Mouse (Mus musculus): ENCODE data around the gene Ptger1. TPM values are rescaled to one million over a fixed set of nuclear protein-coding genes. Genes with fewer than 3 reads are reported as not detected.

Ptger1 gene
- polyA plus RNA-seq, 1 experiment: 2.9 TPM

DNA sequence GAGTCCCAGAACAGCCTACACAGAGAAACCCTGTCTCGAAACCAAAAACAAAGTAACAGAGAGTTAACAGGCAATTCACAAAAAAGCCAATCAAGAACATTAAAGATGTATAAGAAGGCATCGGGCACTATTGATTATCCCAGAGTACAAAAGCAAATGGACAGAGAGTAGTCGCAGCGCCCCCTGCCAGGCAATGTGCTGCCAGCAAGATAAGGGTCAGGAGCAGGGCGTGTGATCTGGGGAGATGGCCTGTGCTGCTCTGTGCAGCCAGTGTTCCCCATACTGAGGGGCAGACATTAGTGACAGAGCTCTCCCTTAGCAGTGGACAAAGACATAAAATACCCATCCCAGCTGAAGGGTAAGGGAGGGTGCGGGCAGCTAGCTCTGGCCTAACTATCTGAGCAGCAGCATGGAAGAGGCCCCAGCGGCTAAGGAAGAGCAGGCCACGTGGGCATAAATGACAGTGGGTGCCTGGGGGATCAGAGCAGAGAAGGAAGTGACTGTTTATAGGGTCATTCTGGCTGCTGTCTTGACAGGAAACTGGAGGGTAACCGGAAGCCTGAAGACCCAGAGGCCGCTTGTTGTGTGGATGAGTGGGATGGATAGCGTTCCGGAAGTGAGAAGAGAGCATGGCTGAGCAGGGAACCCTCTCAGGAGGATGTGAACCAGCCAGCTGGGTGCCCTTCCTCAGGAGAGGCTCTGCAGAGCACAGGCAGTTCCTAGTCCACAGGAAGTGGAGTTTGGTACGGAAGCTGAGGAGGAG, 9.8 kb upstream of the Ptger1 start:
- peaks cover 15% of the 10 kb centered on the region for H3K4me1 ChIP-seq (ENCODE audit: control insufficient read depth, insufficient read depth, insufficient read length, low read length)
- TF ChIP-seq POLR2A (IDR thresholded peaks at IDR 0.05; ENCODE audit: low read depth, low read length) (no peak), CTCF (IDR thresholded peaks at IDR 0.05; ENCODE audit: extremely low read depth, insufficient read length, insufficient replicate concordance, low read depth, low read length) (no peak)
- no peaks in the 10 kb centered on the region for H3K36me3 ChIP-seq (ENCODE audit: control insufficient read depth, insufficient read depth, low read length)
- no peak overlapping the region for H3K27ac ChIP-seq (ENCODE audit: insufficient read depth, low read depth, low read length)
- no peaks in the 10 kb centered on the region for H3K27me3 ChIP-seq (ENCODE audit: control insufficient read depth, insufficient read depth, low read length)
- no peak overlapping the region for H3K4me3 ChIP-seq (ENCODE audit: low read depth, low read length)
- WGBS: 85% methylated on average over 13 of the region's 13 CpGs

DNA sequence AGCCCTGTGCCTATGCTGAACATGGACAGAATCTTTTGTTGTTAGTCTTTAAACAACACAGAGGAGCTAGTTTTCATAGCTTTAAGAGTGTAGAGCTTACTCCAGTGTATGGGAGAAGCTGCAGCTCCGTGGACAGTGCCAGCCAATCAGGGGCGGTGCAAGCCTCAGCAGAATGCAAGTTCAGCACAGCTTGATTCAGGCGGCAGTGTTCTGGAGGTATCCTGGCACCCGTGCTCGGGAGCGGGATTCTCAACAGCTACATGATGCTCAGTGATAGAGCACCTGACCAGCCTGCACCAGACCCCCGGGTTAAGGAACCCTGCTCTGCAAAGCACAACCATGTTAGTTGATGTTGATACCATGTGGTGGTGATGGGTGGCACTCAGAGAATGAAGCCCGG, 5.9 kb upstream of the Ptger1 start:
- TF ChIP-seq CTCF (IDR thresholded peaks at IDR 0.05; ENCODE audit: extremely low read depth, insufficient read length, insufficient replicate concordance, low read depth, low read length) (no peak), POLR2A (IDR thresholded peaks at IDR 0.05; ENCODE audit: low read depth, low read length) (no peak)
- Histone ChIP-seq H3K27ac (ENCODE audit: insufficient read depth, low read depth, low read length) (no peak overlapping the region), H3K4me3 (ENCODE audit: low read depth, low read length) (no peak overlapping the region), H3K27me3 (ENCODE audit: control insufficient read depth, insufficient read depth, low read length) (no peaks in the 10 kb centered on the region), H3K4me1 (ENCODE audit: control insufficient read depth, insufficient read depth, insufficient read length, low read length) (peaks cover 13% of the 10 kb centered on the region), H3K36me3 (ENCODE audit: control insufficient read depth, insufficient read depth, low read length) (no peaks in the 10 kb centered on the region)
- 42% methylated on average over 8 of the region's 8 CpGs for WGBS

DNA sequence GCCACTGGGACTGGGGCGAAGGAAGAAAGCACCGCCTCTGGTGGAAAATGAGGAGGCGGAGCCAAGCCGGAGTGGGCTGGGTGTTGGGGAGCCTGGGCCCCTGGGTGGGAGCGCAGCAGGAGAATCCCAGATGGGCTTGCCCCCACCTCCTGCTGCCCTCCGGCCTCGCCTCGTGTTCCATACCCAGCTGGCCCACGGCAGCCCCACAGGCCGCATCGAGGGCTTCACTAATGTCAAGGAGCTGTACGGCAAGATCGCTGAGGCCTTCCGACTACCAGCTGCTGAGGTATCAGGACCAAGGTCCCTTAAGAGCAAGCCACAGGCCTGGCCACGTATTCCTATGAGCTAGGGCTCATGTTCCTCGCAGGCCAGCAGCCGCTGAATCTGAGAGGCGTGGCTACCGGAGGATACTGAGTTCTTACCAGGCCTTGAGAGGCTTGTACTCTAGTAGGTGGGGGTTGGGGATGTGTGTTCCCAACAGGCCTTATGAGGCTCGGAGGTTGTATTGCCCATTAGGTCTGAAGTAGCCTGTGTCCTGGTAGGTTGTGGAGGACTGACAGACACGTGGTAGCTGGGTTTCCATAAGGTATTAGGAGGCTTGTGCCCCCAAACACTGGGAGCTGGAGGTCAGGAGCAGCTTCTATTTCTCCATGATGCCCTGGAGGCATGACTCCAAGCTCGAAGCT, 5.3 kb upstream of the Ptger1 start:
- Histone ChIP-seq H3K4me3 (ENCODE audit: low read depth, low read length) (peak overlapping the region; percentile 31), H3K27me3 (ENCODE audit: control insufficient read depth, insufficient read depth, low read length) (no peaks in the 10 kb centered on the region), H3K27ac (ENCODE audit: insufficient read depth, low read depth, low read length) (peak overlapping the region; percentile 2; the same call in 1 of the 2 replicates), H3K36me3 (ENCODE audit: control insufficient read depth, insufficient read depth, low read length) (no peaks in the 10 kb centered on the region), H3K4me1 (ENCODE audit: control insufficient read depth, insufficient read depth, insufficient read length, low read length) (peaks cover 13% of the 10 kb centered on the region)
- TF ChIP-seq POLR2A (IDR thresholded peaks at IDR 0.05; ENCODE audit: low read depth, low read length): no peak
- no peak for TF ChIP-seq CTCF (IDR thresholded peaks at IDR 0.05; ENCODE audit: extremely low read depth, insufficient read length, insufficient replicate concordance, low read depth, low read length)
- 40% methylated on average over 22 of the region's 22 CpGs for WGBS

- Histone ChIP-seq H3K27me3 (ENCODE audit: control insufficient read depth, insufficient read depth, low read length) (no peaks in the 10 kb centered on the region), H3K36me3 (ENCODE audit: control insufficient read depth, insufficient read depth, low read length) (no peaks in the 10 kb centered on the region), H3K4me3 (ENCODE audit: low read depth, low read length) (no peak overlapping the region), H3K4me1 (ENCODE audit: control insufficient read depth, insufficient read depth, insufficient read length, low read length) (peaks cover 19% of the 10 kb centered on the region), H3K27ac (ENCODE audit: insufficient read depth, low read depth, low read length) (no peak overlapping the region)
- 5% methylated on average over 4 of the region's 4 CpGs for WGBS
- TF ChIP-seq POLR2A (IDR thresholded peaks at IDR 0.05; ENCODE audit: low read depth, low read length) (no peak; the same call in 1 of the 2 replicates), CTCF (IDR thresholded peaks at IDR 0.05; ENCODE audit: extremely low read depth, insufficient read length, insufficient replicate concordance, low read depth, low read length) (peak; percentile 95)
Measured at GRCm38 (mm10) chr8:83662421-83662826, 4.1 kb upstream of the Ptger1 start.

GRCm38 (mm10) chr8:83664096-83664495, 2.4 kb upstream of the Ptger1 start:
- no peak overlapping the region for H3K4me3 ChIP-seq (ENCODE audit: low read depth, low read length)
- TF ChIP-seq POLR2A (IDR thresholded peaks at IDR 0.05; ENCODE audit: low read depth, low read length): no peak
- TF ChIP-seq CTCF (IDR thresholded peaks at IDR 0.05; ENCODE audit: extremely low read depth, insufficient read length, insufficient replicate concordance, low read depth, low read length): no peak
- no peak overlapping the region for H3K27ac ChIP-seq (ENCODE audit: insufficient read depth, low read depth, low read length)
- 85% methylated on average over 13 of the region's 13 CpGs for WGBS
- H3K4me1 ChIP-seq (ENCODE audit: control insufficient read depth, insufficient read depth, insufficient read length, low read length): peaks cover 32% of the 10 kb centered on the region
- H3K36me3 ChIP-seq (ENCODE audit: control insufficient read depth, insufficient read depth, low read length): no peaks in the 10 kb centered on the region
- H3K27me3 ChIP-seq (ENCODE audit: control insufficient read depth, insufficient read depth, low read length): no peaks in the 10 kb centered on the region

DNA sequence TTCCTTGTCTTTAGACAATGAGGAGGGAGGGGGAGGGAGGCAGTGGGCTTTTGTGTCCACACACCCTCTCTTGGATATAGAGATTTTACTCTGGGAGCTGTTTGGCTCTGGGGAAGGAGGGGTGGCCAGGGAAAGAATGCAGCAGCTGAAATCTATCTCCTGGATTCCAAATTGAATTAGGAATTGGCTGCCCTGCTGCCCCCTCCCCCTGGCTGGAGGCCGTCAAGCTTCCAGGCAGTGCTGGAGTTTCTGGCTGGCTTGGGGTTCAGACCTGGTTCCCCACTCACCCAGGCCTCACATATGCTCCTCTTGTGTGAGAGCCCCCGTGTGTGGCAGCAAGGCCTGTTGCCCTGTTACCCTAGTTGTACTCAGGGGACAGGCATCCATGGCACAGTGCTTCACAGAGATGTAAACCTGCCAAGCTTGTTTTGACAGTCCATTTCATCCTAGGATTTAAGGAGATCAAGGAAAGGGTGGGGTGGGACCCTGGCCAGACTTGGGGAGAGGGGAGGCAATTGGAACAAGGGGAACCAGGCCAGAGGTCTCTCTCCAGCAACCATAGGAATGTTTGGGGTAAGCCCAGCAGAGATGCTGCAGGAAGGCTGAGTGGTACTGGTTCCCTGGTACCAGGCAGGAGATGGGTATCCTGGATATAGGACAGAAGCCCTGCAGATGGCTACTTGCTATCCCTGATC, 1.4 kb upstream of the Ptger1 start:
- H3K4me1 ChIP-seq (ENCODE audit: control insufficient read depth, insufficient read depth, insufficient read length, low read length): peaks cover 34% of the 10 kb centered on the region
- peaks cover 9% of the 10 kb centered on the region for H3K36me3 ChIP-seq (ENCODE audit: control insufficient read depth, insufficient read depth, low read length)
- WGBS: 50% methylated on average over 2 of the region's 2 CpGs
- no peak overlapping the region for H3K27ac ChIP-seq (ENCODE audit: insufficient read depth, low read depth, low read length)
- H3K27me3 ChIP-seq (ENCODE audit: control insufficient read depth, insufficient read depth, low read length): no peaks in the 10 kb centered on the region
- TF ChIP-seq CTCF (IDR thresholded peaks at IDR 0.05; ENCODE audit: extremely low read depth, insufficient read length, insufficient replicate concordance, low read depth, low read length): no peak
- no peak for TF ChIP-seq POLR2A (IDR thresholded peaks at IDR 0.05; ENCODE audit: low read depth, low read length)
- no peak overlapping the region for H3K4me3 ChIP-seq (ENCODE audit: low read depth, low read length)

DNA sequence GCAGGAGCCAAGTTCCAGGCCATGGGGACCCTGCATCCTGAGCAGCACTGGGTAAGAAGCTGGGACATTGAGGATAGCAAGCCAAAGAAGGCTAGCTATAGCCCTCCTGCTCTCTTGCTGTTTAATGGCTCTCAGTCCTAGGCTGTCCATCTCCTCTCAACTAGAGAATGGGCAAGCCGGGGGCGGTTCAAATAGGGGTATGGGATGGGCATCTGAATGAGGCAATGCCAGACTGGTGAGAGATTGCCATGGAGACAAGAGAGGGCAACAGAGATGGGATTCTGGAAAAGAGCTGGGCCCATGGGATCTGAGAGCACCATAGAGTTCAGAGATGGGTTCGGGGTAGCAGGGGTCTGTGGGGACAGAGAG, 372 bp downstream of the Ptger1 start:
- Histone ChIP-seq H3K4me1 (ENCODE audit: control insufficient read depth, insufficient read depth, insufficient read length, low read length) (peaks cover 32% of the 10 kb centered on the region), H3K27me3 (ENCODE audit: control insufficient read depth, insufficient read depth, low read length) (no peaks in the 10 kb centered on the region), H3K36me3 (ENCODE audit: control insufficient read depth, insufficient read depth, low read length) (peaks cover 26% of the 10 kb centered on the region), H3K27ac (ENCODE audit: insufficient read depth, low read depth, low read length) (0 out of 2 replicates have a peak overlapping the region, but pooled peaks have one; percentile 12), H3K4me3 (ENCODE audit: low read depth, low read length) (0 out of 2 replicates have a peak overlapping the region, but pooled peaks have one; percentile 10)
- TF ChIP-seq POLR2A (IDR thresholded peaks at IDR 0.05; ENCODE audit: low read depth, low read length): no peak
- TF ChIP-seq CTCF (IDR thresholded peaks at IDR 0.05; ENCODE audit: extremely low read depth, insufficient read length, insufficient replicate concordance, low read depth, low read length): no peak
- WGBS: 84% methylated on average over 3 of the region's 3 CpGs
